Mouse (Mus musculus) E14TG2a.4 (cell line): Measurements from ENCODE around the gene Palm.

ENCODE experiments used
- CTCF ChIP-seq: conservative IDR thresholded peaks from 2 replicates; pipeline ENCODE4 v1.5.1; 2014; ENCODE audit warnings: low read length
- NANOG ChIP-seq: IDR thresholded peaks from 2 replicates; pipeline ENCODE4 v1.6.1; 2014; ENCODE audit warnings: borderline replicate concordance, low read length, mixed read lengths

DNA sequence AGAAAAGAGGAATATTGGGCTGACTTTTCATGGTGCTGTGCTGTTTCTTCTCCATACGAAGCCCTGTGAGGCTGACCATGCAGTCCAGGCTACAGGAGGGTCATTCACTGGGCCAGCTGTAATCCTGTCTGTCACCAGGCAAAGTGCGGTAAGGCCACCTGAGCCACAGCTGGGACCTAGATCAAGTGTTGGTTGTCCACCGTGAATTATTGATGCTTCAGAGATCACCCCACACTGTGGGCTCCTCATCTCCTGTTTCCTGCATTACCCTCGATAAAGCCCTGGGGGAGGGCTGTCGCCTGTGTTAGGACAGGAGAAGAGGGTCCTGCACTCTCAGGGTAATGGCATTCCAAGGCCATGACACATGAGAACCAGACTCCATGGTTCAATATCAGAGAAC, 53.2 kb downstream of the Palm start:
- TF ChIP-seq CTCF = no peak
- no peak for TF ChIP-seq NANOG
